Mouse (Mus musculus): ENCODE measurements around the gene Tpd52l2. TPM values are rescaled to one million over a fixed set of nuclear protein-coding genes. Genes with fewer than 3 reads are reported as not detected.
A peak's percentile ranks its signal among the peaks of the same experiment; 100 is the strongest.

Gene Tpd52l2
- total and polyA plus RNA-seq, 2 experiments from 2014 or later: 58.2 to 103 TPM

- WGBS: 33% methylated on average over 2 of the region's 2 CpGs
- Histone ChIP-seq H3K27me3 (ENCODE audit: control insufficient read depth, insufficient read depth, low read length) (no peaks in the 10 kb centered on the region), H3K9ac (replicated peaks; ENCODE audit: low read depth, low read length) (peak overlapping the region; percentile 41; the same call in 1 of the 2 replicates), H3K27ac (ENCODE audit: low read depth) (peak overlapping the region; percentile 67), H3K9me3 (replicated peaks; ENCODE audit: control insufficient read depth, low read length) (no peaks in the 10 kb centered on the region), H3K4me2 (ENCODE audit: low read depth, low read length) (peak overlapping the region; percentile 52), H3K4me1 (ENCODE audit: control insufficient read depth, insufficient read depth) (peaks cover 17% of the 10 kb centered on the region; the same call in 1 of the 2 replicates), H3K36me3 (replicated peaks; ENCODE audit: control insufficient read depth, insufficient read depth, low read length) (no peaks in the 10 kb centered on the region), H3K4me3 (ENCODE audit: low read depth, low read length) (no peak overlapping the region)
- DNase-seq (ENCODE audit: low spot score) (no peak), ATAC-seq (ENCODE audit: insufficient read depth, low read depth) (no peak)
- TF ChIP-seq CTCF (IDR thresholded peaks at IDR 0.05; ENCODE audit: low read depth) (no peak), EP300 (IDR thresholded peaks at IDR 0.05; ENCODE audit: low read depth) (no peak)
Measured at GRCm38 (mm10) chr2:181483120-181483519, 13.8 kb upstream of the Tpd52l2 start.

DNA sequence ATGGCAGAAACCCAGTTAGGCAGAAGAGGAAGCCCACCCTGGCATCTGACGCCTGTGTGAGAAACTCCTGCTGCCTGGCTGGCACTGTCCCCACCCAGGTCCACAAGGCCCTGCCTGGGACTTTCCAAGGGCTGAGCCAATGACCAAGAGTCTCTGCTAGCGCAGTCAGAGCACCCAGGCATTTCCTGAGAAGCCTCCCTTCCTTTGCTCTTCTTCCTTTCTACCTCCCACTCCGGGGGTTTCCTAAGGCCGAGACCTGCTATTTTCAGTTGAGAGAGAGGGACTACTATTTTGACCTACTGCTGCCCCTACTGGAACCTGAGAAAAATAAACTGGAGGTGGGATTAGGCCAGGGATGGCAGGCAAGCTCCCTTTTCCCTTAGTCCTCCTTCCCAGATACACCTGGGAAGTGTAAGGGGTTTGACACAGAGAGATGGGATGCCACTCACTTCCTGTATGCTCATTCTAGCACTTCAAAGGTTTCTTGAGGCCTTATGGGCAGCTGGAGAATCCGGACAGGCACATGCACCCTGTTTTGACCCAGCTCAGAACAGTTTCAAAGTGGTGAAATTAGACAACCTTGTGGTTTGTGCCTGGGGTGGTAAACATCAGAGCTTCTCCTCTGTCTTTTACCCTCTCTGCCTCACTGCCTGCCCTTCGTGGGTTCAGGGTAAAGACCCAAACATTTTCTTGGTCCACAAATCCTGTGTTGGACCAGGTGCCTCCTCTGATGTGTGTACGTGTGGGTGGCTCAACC, 13.2 kb upstream of the Tpd52l2 start:
- no peaks in the 10 kb centered on the region for H3K9me3 ChIP-seq (replicated peaks; ENCODE audit: control insufficient read depth, low read length)
- no peaks in the 10 kb centered on the region for H3K36me3 ChIP-seq (replicated peaks; ENCODE audit: control insufficient read depth, insufficient read depth, low read length)
- H3K27me3 ChIP-seq (ENCODE audit: control insufficient read depth, insufficient read depth, low read length): no peaks in the 10 kb centered on the region
- 27% methylated on average over 7 of the region's 7 CpGs for WGBS
- H3K4me2 ChIP-seq (ENCODE audit: low read depth, low read length): peak overlapping the region; percentile 52
- DNase-seq (ENCODE audit: low spot score) (peak; percentile 72), ATAC-seq (ENCODE audit: insufficient read depth, low read depth) (peak; percentile 50)
- H3K27ac ChIP-seq (ENCODE audit: low read depth): peak overlapping the region; percentile 67
- TF ChIP-seq EP300 (IDR thresholded peaks at IDR 0.05; ENCODE audit: low read depth): peak; percentile 63; the same call in 1 of the 2 replicates
- TF ChIP-seq CTCF (IDR thresholded peaks at IDR 0.05; ENCODE audit: low read depth): peak; percentile 56
- H3K4me1 ChIP-seq (ENCODE audit: control insufficient read depth, insufficient read depth): peaks cover 18% of the 10 kb centered on the region; the same call in 1 of the 2 replicates
- H3K4me3 ChIP-seq (ENCODE audit: low read depth, low read length): peak overlapping the region; percentile 20
- peak overlapping the region; percentile 41; the same call in 1 of the 2 replicates for H3K9ac ChIP-seq (replicated peaks; ENCODE audit: low read depth, low read length)

DNA sequence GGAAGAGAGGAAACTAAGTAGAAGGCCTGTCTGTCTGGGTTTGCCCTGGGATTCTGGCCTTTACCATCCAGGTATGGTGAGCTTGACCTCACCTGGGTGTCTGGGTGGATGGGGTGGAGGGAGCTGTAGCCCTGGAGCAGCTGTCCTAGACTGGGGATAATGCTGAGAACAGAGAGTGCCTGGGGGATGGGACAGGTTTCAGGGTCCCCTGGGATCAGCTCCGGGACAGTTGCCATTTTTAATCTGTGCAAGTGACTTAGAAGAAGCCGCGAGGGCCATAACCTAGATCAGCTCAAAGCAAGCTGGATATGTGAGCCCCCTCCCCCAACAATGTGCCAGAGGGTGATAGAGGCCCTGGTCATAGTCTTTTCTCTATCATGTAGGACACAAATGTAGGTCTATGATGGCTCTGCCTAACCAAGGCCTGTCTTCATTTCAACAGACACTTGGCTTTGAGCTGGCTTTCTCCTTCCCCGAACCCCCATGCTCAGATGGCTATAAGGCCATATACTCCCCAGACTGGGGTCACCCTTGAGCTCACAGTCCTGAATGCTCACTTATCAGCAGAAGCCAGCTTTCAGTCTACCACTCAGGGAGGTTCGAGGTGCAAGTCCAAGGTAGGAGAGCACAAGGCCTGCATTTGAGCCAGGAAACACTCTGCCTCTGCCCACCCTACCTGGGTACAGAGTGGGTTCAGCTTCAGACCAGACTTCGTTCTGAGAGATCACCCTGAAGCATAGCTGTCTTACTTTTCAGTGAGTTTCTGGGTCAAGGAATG, 12.3 kb upstream of the Tpd52l2 start:
- WGBS: 68% methylated on average over 6 of the region's 6 CpGs
- TF ChIP-seq CTCF (IDR thresholded peaks at IDR 0.05; ENCODE audit: low read depth) (no peak), EP300 (IDR thresholded peaks at IDR 0.05; ENCODE audit: low read depth) (no peak)
- no peaks in the 10 kb centered on the region for H3K36me3 ChIP-seq (replicated peaks; ENCODE audit: control insufficient read depth, insufficient read depth, low read length)
- no peak overlapping the region for H3K4me2 ChIP-seq (ENCODE audit: low read depth, low read length)
- no peak for ATAC-seq (ENCODE audit: insufficient read depth, low read depth)
- H3K27me3 ChIP-seq (ENCODE audit: control insufficient read depth, insufficient read depth, low read length): no peaks in the 10 kb centered on the region
- no peak for DNase-seq (ENCODE audit: low spot score)
- H3K9me3 ChIP-seq (replicated peaks; ENCODE audit: control insufficient read depth, low read length): no peaks in the 10 kb centered on the region
- no peak overlapping the region for H3K4me3 ChIP-seq (ENCODE audit: low read depth, low read length)
- H3K27ac ChIP-seq (ENCODE audit: low read depth): peak overlapping the region; percentile 47; the same call in 1 of the 2 replicates
- no peak overlapping the region for H3K9ac ChIP-seq (replicated peaks; ENCODE audit: low read depth, low read length)
- H3K4me1 ChIP-seq (ENCODE audit: control insufficient read depth, insufficient read depth): peaks cover 18% of the 10 kb centered on the region; the same call in 1 of the 2 replicates

DNA sequence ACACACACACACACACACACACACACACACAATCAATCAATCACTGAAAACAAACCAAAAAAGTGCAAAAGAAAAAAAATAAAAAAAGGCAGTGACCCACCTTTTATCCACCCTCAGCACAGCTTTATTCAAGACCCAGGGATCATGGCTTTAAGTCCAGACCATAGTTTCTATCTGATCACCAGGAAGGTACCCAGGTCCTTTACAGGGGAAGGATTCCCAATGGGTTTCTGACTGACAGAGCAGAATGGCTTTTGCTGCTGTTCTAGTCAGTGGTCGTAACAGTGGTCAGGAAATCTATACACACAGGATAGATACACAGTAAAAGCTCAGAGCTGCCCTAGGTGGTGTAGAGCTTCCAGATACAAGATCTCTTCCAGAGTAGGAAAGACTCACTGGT, 11.2 kb upstream of the Tpd52l2 start:
- H3K27ac ChIP-seq (ENCODE audit: low read depth): no peak overlapping the region
- H3K4me3 ChIP-seq (ENCODE audit: low read depth, low read length): no peak overlapping the region
- peaks cover 18% of the 10 kb centered on the region; the same call in 1 of the 2 replicates for H3K4me1 ChIP-seq (ENCODE audit: control insufficient read depth, insufficient read depth)
- WGBS: 16% methylated on average over 1 of the region's 1 CpGs
- TF ChIP-seq EP300 (IDR thresholded peaks at IDR 0.05; ENCODE audit: low read depth) (no peak), CTCF (IDR thresholded peaks at IDR 0.05; ENCODE audit: low read depth) (no peak)
- H3K9me3 ChIP-seq (replicated peaks; ENCODE audit: control insufficient read depth, low read length): no peaks in the 10 kb centered on the region
- no peaks in the 10 kb centered on the region for H3K27me3 ChIP-seq (ENCODE audit: control insufficient read depth, insufficient read depth, low read length)
- ATAC-seq (ENCODE audit: insufficient read depth, low read depth): no peak
- no peak overlapping the region for H3K9ac ChIP-seq (replicated peaks; ENCODE audit: low read depth, low read length)
- no peaks in the 10 kb centered on the region for H3K36me3 ChIP-seq (replicated peaks; ENCODE audit: control insufficient read depth, insufficient read depth, low read length)
- H3K4me2 ChIP-seq (ENCODE audit: low read depth, low read length): no peak overlapping the region
- DNase-seq (ENCODE audit: low spot score): no peak

- peak; percentile 83 for ATAC-seq (ENCODE audit: insufficient read depth, low read depth)
- H3K4me2 ChIP-seq (ENCODE audit: low read depth, low read length): 0 out of 2 replicates have a peak overlapping the region, but pooled peaks have one; percentile 7
- H3K4me1 ChIP-seq (ENCODE audit: control insufficient read depth, insufficient read depth): peaks cover 18% of the 10 kb centered on the region; the same call in 1 of the 2 replicates
- H3K9ac ChIP-seq (replicated peaks; ENCODE audit: low read depth, low read length): no peak overlapping the region
- DNase-seq (ENCODE audit: low spot score): peak; percentile 67
- H3K27ac ChIP-seq (ENCODE audit: low read depth): peak overlapping the region; percentile 80
- H3K4me3 ChIP-seq (ENCODE audit: low read depth, low read length): no peak overlapping the region
- WGBS: 33% methylated on average over 5 of the region's 5 CpGs
- H3K9me3 ChIP-seq (replicated peaks; ENCODE audit: control insufficient read depth, low read length): no peaks in the 10 kb centered on the region
- no peaks in the 10 kb centered on the region for H3K36me3 ChIP-seq (replicated peaks; ENCODE audit: control insufficient read depth, insufficient read depth, low read length)
- H3K27me3 ChIP-seq (ENCODE audit: control insufficient read depth, insufficient read depth, low read length): no peaks in the 10 kb centered on the region
- TF ChIP-seq CTCF (IDR thresholded peaks at IDR 0.05; ENCODE audit: low read depth) (no peak), EP300 (IDR thresholded peaks at IDR 0.05; ENCODE audit: low read depth) (peak; percentile 53; the same call in 1 of the 2 replicates)
Measured at GRCm38 (mm10) chr2:181487338-181488277, 9.3 kb upstream of the Tpd52l2 start.

Data from heart, postnatal 0 days (tissue).